Mouse (Mus musculus): ENCODE results near the gene Pdk1. TPM values are rescaled to one million over a fixed set of nuclear protein-coding genes. Genes with fewer than 3 reads are reported as not detected.

Pdk1 gene
- polyA plus RNA-seq (2014; fragmentation: Illumina TruSeq; extraction: RNeasy Lipid Tissue Mini Kit (QIAGEN cat#74804); ENCODE audit: low read depth, low replicate concordance): 85.6 TPM

DNA sequence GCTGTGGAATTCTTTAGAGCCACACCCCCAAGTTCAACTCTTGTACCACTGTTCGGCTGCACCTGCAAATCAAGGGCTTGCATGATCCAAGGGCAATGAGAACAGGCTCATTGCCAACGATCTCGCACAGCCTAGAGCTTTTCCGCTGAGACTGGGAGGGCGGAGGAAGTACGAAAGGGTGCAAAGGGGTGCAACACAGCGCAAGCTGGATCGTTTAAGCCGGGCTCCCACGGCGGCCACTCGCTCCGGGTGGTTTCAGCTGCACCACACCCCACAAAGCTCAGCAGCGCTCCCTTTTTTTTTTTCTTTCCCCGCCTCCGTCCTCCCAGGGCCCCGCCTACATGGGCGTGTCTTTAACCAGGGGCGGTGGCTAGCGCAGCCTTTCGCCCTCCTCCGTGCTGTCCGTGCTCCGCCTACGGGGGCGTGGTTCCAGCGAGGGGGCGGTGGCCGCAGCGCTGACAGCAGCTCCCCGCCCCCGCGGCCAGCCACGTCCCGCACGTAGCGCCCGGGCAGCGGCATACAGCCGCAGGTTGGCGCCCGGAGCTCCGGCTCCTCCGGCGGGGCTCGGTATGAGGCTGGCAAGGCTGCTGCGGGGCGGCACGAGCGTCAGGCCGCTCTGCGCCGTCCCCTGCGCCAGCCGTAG lies at the start of gene Pdk1:
Pdk1 (plus strand) TSS at position 424 of the 643 bp plus-strand sequence.

Other genes with a start within 250 kb of the Pdk1 start
- gene Itga6, start 127.6 kb upstream of the Pdk1 start, polyA plus RNA-seq (2014; fragmentation: Illumina TruSeq; extraction: RNeasy Lipid Tissue Mini Kit (QIAGEN cat#74804); ENCODE audit: low read depth, low replicate concordance): 270 TPM
- gene Rapgef4, start 108.0 kb downstream of the Pdk1 start, polyA plus RNA-seq (2014; fragmentation: Illumina TruSeq; extraction: RNeasy Lipid Tissue Mini Kit (QIAGEN cat#74804); ENCODE audit: low read depth, low replicate concordance): 539 TPM